Mouse (Mus musculus) adrenal gland, postnatal 14 days (tissue): ENCODE results near the gene Esrrg. TPM values are rescaled to one million over a fixed set of nuclear protein-coding genes. Genes with fewer than 3 reads are reported as not detected.

Experiments used
- DNase-seq: peaks from one replicate; pipeline ENCODE4 v3.0.0; 2021; ENCODE audit warnings: mixed read lengths
- total RNA-seq: library from RNA; stranded (reverse); gene quantifications from 2 replicates; pipeline ENCODE4 v1.2.3, GENCODE M21; 2021

Gene Esrrg
- total RNA-seq, 1 experiment from 2014 or later: 17.7 TPM

DNA sequence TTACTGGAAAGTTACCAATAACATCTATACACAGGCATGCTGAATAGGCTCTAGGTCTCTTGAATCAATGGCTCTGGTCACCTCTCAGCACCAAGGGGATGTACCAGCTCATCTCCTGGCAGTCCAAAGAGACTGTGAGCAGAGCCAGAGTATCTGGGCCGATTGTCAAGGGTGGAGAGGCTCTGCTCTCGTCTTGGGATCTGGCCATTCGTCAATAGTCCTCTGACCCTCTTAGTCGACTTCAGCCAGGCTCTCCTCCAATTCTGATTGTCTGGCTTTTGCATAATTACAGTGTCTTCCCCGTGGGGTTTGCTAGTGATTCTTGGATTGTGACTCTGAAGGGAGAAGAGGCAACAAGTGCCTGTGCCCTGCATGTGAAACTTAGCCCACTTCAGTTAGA, 41.3 kb downstream of the Esrrg start:
- DNase-seq: peak; percentile 38

GRCm38 (mm10) chr1:187650786-187651687, 42.4 kb downstream of the Esrrg start:
- DNase-seq: no peak

DNA sequence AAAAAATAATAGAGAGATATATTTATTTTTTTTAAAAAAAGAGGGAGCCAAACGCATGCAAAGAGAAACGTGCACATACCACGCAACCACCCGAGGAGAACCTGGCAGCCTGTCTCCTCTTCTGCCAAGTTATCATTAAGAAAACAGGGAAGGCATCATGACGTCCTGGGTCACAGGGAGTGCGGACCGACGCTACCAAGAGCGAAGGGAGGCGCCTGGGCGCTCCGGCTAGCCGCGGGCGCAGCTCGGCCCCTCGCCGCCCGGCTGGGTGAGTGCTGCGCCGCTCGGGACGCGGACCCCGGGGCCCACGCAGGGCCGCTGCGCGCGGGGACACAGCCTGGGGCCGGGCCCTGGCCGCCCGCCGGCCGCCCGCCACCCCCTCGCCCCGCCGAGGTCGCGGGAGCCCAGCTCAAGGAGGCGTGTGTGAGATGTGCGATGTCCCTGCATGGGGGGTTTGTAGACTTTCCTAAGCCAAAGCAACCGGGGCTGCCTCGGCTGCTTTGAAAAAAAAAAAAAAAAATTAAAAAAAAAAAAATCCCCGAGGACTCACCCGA, 43.2 kb downstream of the Esrrg start:
- DNase-seq: peak; percentile 69

GRCm38 (mm10) chr1:187652445-187652844, 43.9 kb downstream of the Esrrg start:
- DNase-seq: peak; percentile 52

DNA sequence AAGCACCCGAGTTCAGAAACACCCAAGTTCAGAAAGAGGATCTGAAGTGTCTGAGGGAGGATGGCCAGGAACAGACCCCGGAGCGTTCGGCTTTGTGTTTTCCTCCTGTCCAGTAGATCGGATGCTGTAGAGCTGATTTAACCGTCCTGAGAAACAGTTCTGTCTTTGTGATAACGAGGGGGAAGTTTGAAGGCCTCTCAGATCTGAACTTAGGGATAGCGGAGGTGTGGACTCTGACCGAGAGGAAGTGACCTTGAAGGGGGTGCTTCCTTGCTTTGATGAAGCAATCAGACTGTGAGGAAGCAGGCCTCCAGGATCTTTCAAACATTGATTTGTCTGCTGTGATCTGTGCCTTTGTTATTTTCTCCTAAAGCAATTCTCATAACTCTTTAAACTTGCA, 44.8 kb downstream of the Esrrg start:
- DNase-seq: peak; percentile 45

DNA sequence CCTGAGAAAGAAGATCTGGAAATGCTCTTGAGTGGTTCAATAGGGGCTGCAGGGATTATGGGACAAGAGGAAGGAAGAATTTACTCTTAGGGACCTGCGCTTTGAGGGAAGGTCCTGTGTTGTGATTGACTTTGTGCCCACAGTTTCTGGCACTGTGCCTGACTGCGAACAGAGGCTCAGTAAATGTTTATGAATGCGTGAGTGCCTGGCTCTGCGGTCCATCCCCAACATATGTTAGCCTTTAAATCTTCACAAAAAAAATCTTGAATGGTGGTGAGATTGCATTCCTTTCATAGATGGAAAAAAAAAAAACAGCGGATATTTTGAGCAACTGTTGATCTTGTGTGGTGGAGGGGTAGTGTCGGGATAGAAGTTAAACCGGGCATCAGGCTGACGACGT, 52.4 kb downstream of the Esrrg start:
- DNase-seq: no peak

DNA sequence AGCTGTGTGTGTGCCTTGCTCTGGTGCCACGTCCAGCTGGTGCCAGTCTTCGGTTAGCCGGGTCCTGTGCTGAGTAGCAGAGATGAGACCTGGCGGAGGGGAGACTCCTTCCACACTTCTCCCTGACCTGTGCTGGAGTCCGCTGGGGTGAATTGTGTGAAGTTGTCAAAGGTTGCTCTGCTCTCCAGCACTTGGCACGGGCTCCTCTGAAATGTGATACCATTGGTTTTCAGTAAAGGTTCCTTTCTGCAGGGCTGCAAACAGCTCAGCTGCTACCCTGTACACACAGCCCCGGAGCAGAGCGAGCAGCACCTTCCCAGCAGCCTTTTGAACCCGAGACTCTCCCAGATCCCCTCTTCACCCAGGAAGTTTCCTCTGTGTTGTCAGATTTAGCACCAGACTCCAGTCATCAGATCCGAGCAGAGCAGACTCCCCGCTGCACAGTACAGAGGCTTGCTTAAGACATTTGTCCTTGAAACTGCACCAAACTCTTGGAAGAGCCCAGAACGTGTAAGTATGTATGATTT, 53.6 kb downstream of the Esrrg start:
- DNase-seq: peak; percentile 76

- DNase-seq: no peak
These were observed 54.8 kb downstream of the Esrrg start for GRCm38 (mm10) chr1:187663376-187663775.

DNA sequence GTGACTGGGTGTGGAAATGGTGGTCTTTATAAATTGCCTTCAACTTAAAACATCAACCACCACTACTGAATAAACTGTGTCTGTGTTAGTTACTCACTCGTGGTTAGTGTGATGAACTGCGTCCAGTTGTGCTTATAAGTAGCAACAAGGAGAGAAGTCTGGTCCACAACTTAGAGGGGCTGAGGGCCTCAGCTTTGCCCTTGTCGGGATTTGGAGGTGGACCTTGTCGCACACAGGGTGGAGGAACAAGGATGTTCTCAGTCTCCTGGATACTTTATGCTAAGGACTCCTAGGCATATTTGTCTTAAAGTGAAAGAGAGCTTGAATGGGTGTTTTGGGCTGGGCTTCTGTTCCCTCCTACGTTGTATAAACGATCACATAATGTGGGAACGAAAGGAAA, 55.7 kb downstream of the Esrrg start:
- no peak for DNase-seq

GRCm38 (mm10) chr1:187665901-187666600, 57.5 kb downstream of the Esrrg start:
- no peak for DNase-seq

DNA sequence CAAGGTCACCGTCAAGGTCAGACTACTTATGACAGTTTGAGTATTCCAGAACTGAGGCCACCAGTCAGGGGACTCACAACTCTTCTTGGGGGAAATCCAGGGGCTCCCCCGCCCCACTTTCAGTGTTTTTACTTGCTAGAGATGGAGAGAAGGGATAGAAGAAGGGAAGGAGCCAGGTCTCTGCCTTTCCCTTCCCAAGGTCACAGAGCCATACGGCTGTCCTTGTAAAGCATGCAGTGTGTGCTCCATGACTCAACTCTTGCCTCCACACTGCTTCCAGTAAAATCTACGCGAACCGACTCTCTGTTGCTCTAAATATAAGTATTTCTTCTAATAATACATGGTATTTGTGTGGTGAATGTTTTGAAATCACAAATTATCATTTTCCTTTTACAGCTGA, 61.2 kb downstream of the Esrrg start:
- no peak for DNase-seq

- no peak for DNase-seq
These were observed 63.9 kb downstream of the Esrrg start for GRCm38 (mm10) chr1:187672446-187672845.

DNA sequence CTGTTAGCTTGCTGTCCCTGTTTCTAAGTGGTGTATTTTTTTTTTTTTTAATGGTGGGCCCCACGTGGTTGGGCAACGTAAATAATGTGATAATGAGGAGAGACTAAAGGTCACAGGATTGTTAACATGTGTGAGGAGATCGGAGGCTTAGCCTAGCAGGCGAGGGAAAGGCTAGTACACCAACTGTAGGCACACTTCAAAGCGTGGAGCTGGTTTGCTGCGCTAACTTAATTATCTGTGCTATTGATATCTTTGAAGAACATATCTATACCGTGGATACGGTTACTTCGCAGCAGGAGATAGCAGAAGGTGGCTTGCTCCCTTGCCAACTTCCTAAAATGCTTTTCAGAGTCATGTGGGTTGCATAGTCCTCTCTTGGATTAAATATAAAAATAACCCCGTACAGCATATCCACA, 66.2 kb downstream of the Esrrg start:
- no peak for DNase-seq

DNA sequence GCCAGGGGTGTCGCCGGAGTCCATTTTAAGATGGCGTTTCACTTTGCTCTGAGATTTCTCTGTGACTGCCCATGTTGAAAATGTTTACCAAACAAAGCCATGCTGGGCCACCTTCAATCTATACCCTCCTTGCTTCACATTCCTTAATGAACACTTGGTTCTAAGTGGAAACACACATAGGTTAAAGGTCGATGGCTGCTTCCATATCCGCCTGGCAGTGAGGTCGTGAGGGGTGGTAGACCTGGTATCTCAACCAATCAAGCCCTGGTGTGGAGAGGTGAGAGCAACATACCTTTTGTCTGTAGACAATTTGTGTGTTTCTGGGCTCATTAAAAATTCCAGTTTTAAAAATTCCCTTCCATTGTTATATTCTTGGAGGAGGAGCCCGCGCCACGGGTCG, 68.0 kb downstream of the Esrrg start:
- DNase-seq: no peak

DNA sequence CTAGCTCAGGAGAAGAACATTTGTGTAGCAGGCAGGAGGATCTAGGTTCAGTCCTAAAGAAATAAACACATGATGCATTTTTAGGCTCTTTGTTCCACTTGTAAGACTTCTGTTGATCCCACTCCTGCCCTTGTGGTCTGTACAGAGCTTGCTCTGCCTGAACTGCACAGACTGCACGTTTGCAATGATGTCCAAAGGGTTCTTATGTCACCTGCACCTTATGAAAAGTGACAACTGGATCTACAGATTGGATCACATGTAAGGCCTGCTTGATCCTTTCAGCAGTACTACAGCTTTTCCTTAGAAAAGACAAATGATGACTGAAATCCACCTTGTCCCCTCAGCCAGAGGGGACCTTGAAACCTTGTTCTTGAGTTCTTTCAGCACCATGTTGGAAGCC, 70.7 kb downstream of the Esrrg start:
- no peak for DNase-seq

DNA sequence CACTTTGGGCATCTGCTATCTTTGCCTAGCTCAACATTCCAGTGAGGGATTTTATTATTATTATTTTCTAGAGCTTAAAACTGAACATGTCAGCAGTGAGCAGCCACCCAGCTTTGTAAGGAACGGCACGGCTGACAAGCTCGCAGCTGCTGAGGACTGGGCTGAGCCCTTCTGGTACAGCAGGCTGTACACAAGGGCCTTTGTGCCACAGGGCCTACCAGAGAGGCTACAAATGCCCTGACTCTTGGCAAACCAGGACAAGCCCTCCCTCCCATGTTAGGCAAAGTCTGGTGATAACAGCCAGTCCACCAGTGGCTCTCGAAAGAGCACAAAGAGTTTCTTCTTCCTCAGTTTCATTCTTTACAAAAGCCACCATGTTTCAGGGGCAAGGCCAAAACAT, 75.9 kb downstream of the Esrrg start:
- DNase-seq: no peak

- DNase-seq: no peak
These were observed 83.4 kb downstream of the Esrrg start for GRCm38 (mm10) chr1:187691846-187692525.

GRCm38 (mm10) chr1:187694865-187695264, 86.3 kb downstream of the Esrrg start:
- DNase-seq: no peak

DNA sequence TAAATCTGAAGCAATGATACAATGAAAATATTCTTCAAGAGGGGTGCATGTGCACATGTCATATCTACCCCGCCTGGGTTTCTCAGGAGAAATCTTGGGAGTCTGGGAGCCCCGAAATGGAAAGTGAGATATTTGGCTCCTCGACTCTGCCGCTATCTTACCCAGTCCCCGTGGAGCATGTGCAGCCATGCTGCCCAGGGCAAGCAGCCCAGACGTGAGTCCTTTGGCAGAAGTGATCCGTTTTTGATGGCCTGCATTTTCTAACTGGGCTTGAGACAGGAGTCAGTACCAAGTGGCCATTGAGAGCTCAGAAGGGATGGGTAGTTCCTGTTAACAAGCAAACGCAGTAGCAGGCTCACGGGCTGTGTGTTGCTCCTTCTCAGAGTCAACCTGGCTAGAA, 89.6 kb downstream of the Esrrg start:
- DNase-seq: peak; percentile 45

DNA sequence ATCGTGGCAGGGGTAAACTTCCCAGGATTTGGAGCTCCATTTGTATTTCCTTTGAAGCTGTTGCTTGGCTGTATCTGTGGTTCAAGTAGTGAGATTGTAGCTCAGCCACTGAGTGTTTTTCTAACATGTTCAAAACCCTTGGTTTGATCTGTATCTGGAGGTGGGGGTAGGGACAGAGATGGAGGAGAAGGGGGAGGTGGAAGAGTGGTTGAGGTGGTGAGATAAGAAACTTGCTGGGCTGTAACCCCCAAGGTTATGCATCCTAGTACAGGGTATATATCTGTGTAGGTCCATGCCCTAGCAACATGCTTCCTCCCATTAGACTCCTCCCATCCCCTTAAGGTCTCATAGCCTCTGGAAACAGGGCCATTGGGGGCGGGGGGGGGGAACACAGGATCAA, 92.4 kb downstream of the Esrrg start:
- DNase-seq: no peak

- peak; percentile 9 for DNase-seq
These were observed 96.3 kb downstream of the Esrrg start for GRCm38 (mm10) chr1:187704921-187705320.

DNA sequence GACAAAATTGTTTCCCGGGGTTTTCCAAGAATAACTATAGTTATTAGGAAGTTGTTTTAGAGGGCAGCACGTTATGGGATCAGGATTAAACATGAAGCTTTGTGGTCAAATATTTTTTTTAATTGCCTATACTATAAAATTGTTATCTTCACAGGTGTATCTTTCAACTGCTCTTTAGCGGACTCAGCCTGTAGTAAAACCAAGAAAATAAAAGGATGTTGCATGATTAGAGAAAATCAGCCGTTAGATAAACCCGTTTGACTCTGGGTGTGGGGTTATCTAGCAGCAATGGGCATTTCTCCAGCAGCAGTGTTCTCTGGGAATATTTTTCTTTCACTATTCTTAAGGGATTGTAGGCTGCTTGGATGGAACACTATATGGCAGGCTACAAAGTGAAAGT, 96.8 kb downstream of the Esrrg start:
- peak; percentile 19 for DNase-seq
